Mouse (Mus musculus): ENCODE measurements around the gene Atad2b.

The Atad2b gene

DNA sequence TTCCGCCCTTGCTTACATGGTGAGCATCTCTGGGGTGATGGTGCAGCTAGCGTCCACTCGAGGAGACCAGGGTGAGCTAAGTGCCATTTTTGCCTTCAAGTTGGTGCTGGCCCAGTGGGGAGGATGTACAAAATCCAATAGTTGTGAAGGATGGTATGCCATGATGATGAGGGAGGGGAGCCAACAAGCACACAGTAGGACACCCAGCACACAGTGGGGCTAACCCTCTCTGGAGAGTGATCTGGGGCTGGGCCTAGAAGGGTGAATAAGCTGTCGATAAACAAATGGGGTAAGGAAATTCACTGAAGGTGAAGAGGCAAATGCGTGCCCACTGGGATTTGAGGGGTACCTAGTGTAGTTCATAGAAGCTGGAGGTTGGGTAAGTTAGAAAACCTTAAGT lies 167.6 kb downstream of the Atad2b start:
- in situ Hi-C loops (cut with MboI), result no loop called here

DNA sequence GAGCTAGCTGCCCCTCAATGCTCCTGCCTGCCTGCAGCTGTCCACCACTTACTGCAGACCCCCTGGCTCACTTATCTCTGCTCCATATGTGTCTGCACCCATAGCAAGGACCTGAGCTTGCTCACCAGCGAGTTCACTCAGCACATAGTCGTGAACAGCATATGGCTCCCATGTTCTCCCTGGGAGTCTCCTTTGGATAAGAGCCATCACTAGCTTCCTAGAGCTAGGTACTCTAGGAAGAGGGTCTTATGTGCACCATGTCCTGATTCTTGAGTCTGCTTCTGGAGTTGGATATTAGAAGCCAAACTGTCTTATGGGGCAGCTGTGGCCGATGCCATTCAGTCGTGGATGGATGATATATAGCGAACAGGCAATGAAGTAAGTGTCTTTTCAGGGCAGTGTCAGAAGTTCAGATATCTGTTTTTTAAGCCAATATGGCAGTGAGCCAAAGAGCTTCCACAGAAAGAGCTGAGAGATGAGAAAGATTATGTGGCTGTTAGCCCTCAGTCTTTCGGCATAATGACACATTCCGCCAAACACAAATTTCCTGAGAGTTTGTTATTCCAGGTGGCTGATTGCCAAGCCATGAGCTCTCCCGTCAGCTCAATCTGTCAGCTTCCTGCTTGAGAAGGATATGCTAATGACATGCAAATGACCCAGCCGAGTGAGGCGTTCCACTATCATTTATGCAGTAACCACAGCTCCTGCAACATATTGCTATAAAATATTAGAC lies 170.8 kb downstream of the Atad2b start:
- in situ Hi-C loops (cut with MboI), result no loop called here

DNA sequence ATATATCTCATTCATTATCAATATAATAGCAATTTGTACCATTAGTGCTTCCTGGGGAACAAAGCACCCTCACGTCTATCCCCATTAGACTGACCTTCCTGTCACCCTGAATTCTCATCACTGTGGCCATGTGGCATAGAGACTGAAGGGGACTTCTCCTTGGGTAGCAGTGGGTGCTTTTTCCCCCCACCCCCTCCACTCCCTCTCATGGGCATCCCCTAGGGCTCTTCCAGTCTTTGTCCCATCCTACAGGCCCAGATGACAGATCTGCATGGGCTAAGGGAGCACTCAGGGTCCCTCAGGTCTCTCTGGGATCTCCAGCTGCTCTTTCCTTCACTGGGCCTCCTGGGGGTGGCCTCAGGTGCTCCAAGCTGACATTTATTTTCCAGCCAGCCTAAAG lies 171.5 kb downstream of the Atad2b start:
- in situ Hi-C loops (cut with MboI), result no loop called here

Measured in mature B cell (primary cell).